8 mouse cellular contexts compared by ENCODE assay signal in genomic region chr11:60808286-60809070, GRCm38 (mm10). TPM values are rescaled to one million over a fixed set of nuclear protein-coding genes. Genes with fewer than 3 reads are reported as not detected.
DNase-seq lines count a peak whose midpoint lies in the region; ATAC-seq and TF ChIP-seq lines count a peak whose summit lies in the region.

No protein-coding gene starts in this region.

- no peaks in the 10 kb centered on the region for H3K9me3 ChIP-seq in hindbrain, postnatal 0 days (ENCODE audit: low read length)
- no peaks in the 10 kb centered on the region for H3K9me3 ChIP-seq in hindbrain, embryonic 12.5 days (replicated peaks)
- H3K9me3 ChIP-seq in heart, postnatal 0 days (replicated peaks; ENCODE audit: control insufficient read depth, low read length), result no peaks in the 10 kb centered on the region

- no peaks in the 10 kb centered on the region for H3K36me3 ChIP-seq in hindbrain, postnatal 0 days (ENCODE audit: insufficient read depth, low read length)
- no peaks in the 10 kb centered on the region for H3K36me3 ChIP-seq in hindbrain, embryonic 12.5 days
- peaks cover 9% of the 10 kb centered on the region for H3K36me3 ChIP-seq in heart, postnatal 0 days (replicated peaks; ENCODE audit: control insufficient read depth, insufficient read depth, low read length)

- no peak for ATAC-seq in hindbrain, postnatal 0 days
- no peak for ATAC-seq in hindbrain, embryonic 12.5 days (ENCODE audit: low FRiP score)
- ATAC-seq in heart, postnatal 0 days (ENCODE audit: insufficient read depth, low read depth), result no peak
- no peak for ATAC-seq in monocyte, adult 5-6 weeks (replicated peaks; ENCODE audit: insufficient number of reproducible peaks, low FRiP score, low TSS enrichment, poor library complexity, severe bottlenecking)

- no peak overlapping the region for H3K9ac ChIP-seq in hindbrain, postnatal 0 days (replicated peaks; ENCODE audit: low read length)
- no peak overlapping the region for H3K9ac ChIP-seq in hindbrain, embryonic 12.5 days
- no peak overlapping the region for H3K9ac ChIP-seq in heart, postnatal 0 days (replicated peaks; ENCODE audit: low read depth, low read length)

- no peak overlapping the region for H3K4me3 ChIP-seq in hindbrain, postnatal 0 days (ENCODE audit: low read length)
- no peak overlapping the region for H3K4me3 ChIP-seq in hindbrain, embryonic 12.5 days
- no peak overlapping the region for H3K4me3 ChIP-seq in heart, postnatal 0 days (ENCODE audit: low read depth, low read length)
- H3K4me3 ChIP-seq in olfactory bulb, adult 2 months (ENCODE audit: insufficient read depth, low read depth, low read length), result no peak overlapping the region

- WGBS in hindbrain, postnatal 0 days, result 65% methylated on average over 4 of the region's 4 CpGs
- 73% methylated on average over 4 of the region's 4 CpGs for WGBS in hindbrain, embryonic 12.5 days
- WGBS in heart, postnatal 0 days, result 54% methylated on average over 4 of the region's 4 CpGs
- WGBS in olfactory bulb, adult 2 months, result 60% methylated on average over 4 of the region's 4 CpGs

- no peaks in the 10 kb centered on the region for H3K27me3 ChIP-seq in hindbrain, postnatal 0 days (ENCODE audit: insufficient read depth, low read length)
- no peaks in the 10 kb centered on the region for H3K27me3 ChIP-seq in hindbrain, embryonic 12.5 days
- no peaks in the 10 kb centered on the region for H3K27me3 ChIP-seq in heart, postnatal 0 days (ENCODE audit: control insufficient read depth, insufficient read depth, low read length)

- no peak overlapping the region for H3K4me2 ChIP-seq in hindbrain, postnatal 0 days (ENCODE audit: low read depth, low read length)
- H3K4me2 ChIP-seq in hindbrain, embryonic 12.5 days (replicated peaks), result no peak overlapping the region
- H3K4me2 ChIP-seq in heart, postnatal 0 days (ENCODE audit: low read depth, low read length), result no peak overlapping the region

- no peak overlapping the region for H3K27ac ChIP-seq in hindbrain, postnatal 0 days
- H3K27ac ChIP-seq in hindbrain, embryonic 12.5 days, result no peak overlapping the region
- peak overlapping the region; percentile 52 for H3K27ac ChIP-seq in heart, postnatal 0 days (ENCODE audit: low read depth)
- H3K27ac ChIP-seq in olfactory bulb, adult 2 months (ENCODE audit: insufficient read depth, low read depth, low read length), result peak overlapping the region; percentile 47

- TF ChIP-seq EP300 in heart, postnatal 0 days (IDR thresholded peaks at IDR 0.05; ENCODE audit: low read depth), result no peak

- no peak for TF ChIP-seq POLR2A in olfactory bulb, adult 2 months (IDR thresholded peaks at IDR 0.05; ENCODE audit: insufficient read depth, low read depth, low read length)

- no peak for TF ChIP-seq CTCF in hindbrain, postnatal 0 days (IDR thresholded peaks at IDR 0.05; ENCODE audit: low read depth)
- no peak for TF ChIP-seq CTCF in heart, postnatal 0 days (IDR thresholded peaks at IDR 0.05; ENCODE audit: low read depth)
- no peak for TF ChIP-seq CTCF in olfactory bulb, adult 2 months (IDR thresholded peaks at IDR 0.05; ENCODE audit: insufficient read depth, low read depth, low read length)

- H3K4me1 ChIP-seq in hindbrain, postnatal 0 days (ENCODE audit: insufficient read depth, low read length), result peaks cover 6% of the 10 kb centered on the region; the same call in 1 of the 2 replicates
- peaks cover 20% of the 10 kb centered on the region for H3K4me1 ChIP-seq in hindbrain, embryonic 12.5 days
- H3K4me1 ChIP-seq in heart, postnatal 0 days (ENCODE audit: control insufficient read depth, insufficient read depth), result peaks cover 19% of the 10 kb centered on the region; the same call in 1 of the 2 replicates
- H3K4me1 ChIP-seq in olfactory bulb, adult 2 months (ENCODE audit: control insufficient read depth, insufficient read depth, low read length), result peaks cover 11% of the 10 kb centered on the region

- peak; percentile 42 for DNase-seq in hindbrain, postnatal 0 days (ENCODE audit: low spot score)
- peak; percentile 89 for DNase-seq in adipocyte (ENCODE audit: low spot score)
- peak; percentile 54 for DNase-seq in heart, postnatal 0 days (ENCODE audit: low spot score)
- peak; percentile 9 to 36 for DNase-seq in layer of hippocampus, postnatal 14 days (ENCODE audit: low spot score in 2 of 2)
- DNase-seq in cerebellum, adult 8-10 months, result no peak

RNA-seq across cellular contexts. Expression of gene Shmt1, which starts 3.0 kb away (rescaled TPM):
- total RNA-seq in hindbrain, postnatal 0 days (2014; rRNA removed), result 11.9 and 14.4 TPM in 2 replicates
- 7.8 and 10.9 TPM in 2 replicates for polyA plus RNA-seq in hindbrain, postnatal 0 days (2015; fragmentation: Nextera tagmentation; extraction: Ambion mirVana)
- polyA plus RNA-seq in hindbrain, embryonic 12.5 days (2016; fragmentation: Nextera tagmentation; extraction: Ambion mirVana), result 23.2 and 28.1 TPM in 2 replicates
- total RNA-seq in heart, postnatal 0 days (2014; rRNA removed; ENCODE audit: low replicate concordance), result 34.6 and 77.7 TPM in 2 replicates
- polyA plus RNA-seq in heart, postnatal 0 days (2015; fragmentation: Nextera tagmentation; extraction: Ambion mirVana), result 25.2 and 26.7 TPM in 2 replicates
- total RNA-seq in layer of hippocampus, postnatal 14 days (2021), result 1 to 10 TPM; 4.9 to 6.8 TPM
- not detected in 2 replicates for polyA plus RNA-seq in olfactory bulb, adult 2 months (2012; ENCODE audit: insufficient read depth, insufficient read length, low replicate concordance, missing spikeins)
- 0.58 to 7.1 TPM (median 3.8 TPM) in 3 replicates for total RNA-seq in monocyte, adult 5-6 weeks (2017)

RNA-seq across cellular contexts. Expression of gene Dhrs7b, which starts 22.0 kb away (rescaled TPM):
- total RNA-seq in hindbrain, postnatal 0 days (2014; rRNA removed), result 29.8 and 30.7 TPM in 2 replicates
- 38.2 and 38.5 TPM in 2 replicates for polyA plus RNA-seq in hindbrain, postnatal 0 days (2015; fragmentation: Nextera tagmentation; extraction: Ambion mirVana)
- polyA plus RNA-seq in hindbrain, embryonic 12.5 days (2016; fragmentation: Nextera tagmentation; extraction: Ambion mirVana), result 25.6 and 30.4 TPM in 2 replicates
- total RNA-seq in heart, postnatal 0 days (2014; rRNA removed; ENCODE audit: low replicate concordance), result 20.7 and 28.4 TPM in 2 replicates
- polyA plus RNA-seq in heart, postnatal 0 days (2015; fragmentation: Nextera tagmentation; extraction: Ambion mirVana), result 22.9 and 27.8 TPM in 2 replicates
- total RNA-seq in layer of hippocampus, postnatal 14 days (2021), result 10 to 100 TPM; 27.3 to 31.4 TPM
- polyA plus RNA-seq in olfactory bulb, adult 2 months (2012; ENCODE audit: insufficient read depth, insufficient read length, low replicate concordance, missing spikeins), result not detected in 2 replicates
- total RNA-seq in monocyte, adult 5-6 weeks (2017), result 13.4 to 21.7 TPM (median 18.0 TPM) in 3 replicates

RNA-seq across cellular contexts. Expression of gene Smcr8, which starts 31.2 kb away (rescaled TPM):
- 14.6 and 15.2 TPM in 2 replicates for total RNA-seq in hindbrain, postnatal 0 days (2014; rRNA removed)
- polyA plus RNA-seq in hindbrain, postnatal 0 days (2015; fragmentation: Nextera tagmentation; extraction: Ambion mirVana), result 3.1 TPM in 2 replicates
- polyA plus RNA-seq in hindbrain, embryonic 12.5 days (2016; fragmentation: Nextera tagmentation; extraction: Ambion mirVana), result 9.8 and 9.9 TPM in 2 replicates
- 7.6 and 8.2 TPM in 2 replicates for total RNA-seq in heart, postnatal 0 days (2014; rRNA removed; ENCODE audit: low replicate concordance)
- polyA plus RNA-seq in heart, postnatal 0 days (2015; fragmentation: Nextera tagmentation; extraction: Ambion mirVana), result 2.0 and 2.1 TPM in 2 replicates
- 10 to 100 TPM; 25.0 to 26.6 TPM for total RNA-seq in layer of hippocampus, postnatal 14 days (2021)
- polyA plus RNA-seq in olfactory bulb, adult 2 months (2012; ENCODE audit: insufficient read depth, insufficient read length, low replicate concordance, missing spikeins), result not detected in 2 replicates
- total RNA-seq in monocyte, adult 5-6 weeks (2017), result 13.8 to 29.7 TPM (median 16.2 TPM) in 3 replicates

RNA-seq across cellular contexts. Expression of gene Top3a, which starts 31.3 kb away (rescaled TPM):
- 10.5 and 11.0 TPM in 2 replicates for total RNA-seq in hindbrain, postnatal 0 days (2014; rRNA removed)
- polyA plus RNA-seq in hindbrain, postnatal 0 days (2015; fragmentation: Nextera tagmentation; extraction: Ambion mirVana), result 3.9 and 4.6 TPM in 2 replicates
- 16.7 and 17.3 TPM in 2 replicates for polyA plus RNA-seq in hindbrain, embryonic 12.5 days (2016; fragmentation: Nextera tagmentation; extraction: Ambion mirVana)
- total RNA-seq in heart, postnatal 0 days (2014; rRNA removed; ENCODE audit: low replicate concordance), result 7.3 and 8.8 TPM in 2 replicates
- 3.8 and 4.4 TPM in 2 replicates for polyA plus RNA-seq in heart, postnatal 0 days (2015; fragmentation: Nextera tagmentation; extraction: Ambion mirVana)
- total RNA-seq in layer of hippocampus, postnatal 14 days (2021), result 1 to 10 TPM; 4.2 to 5.8 TPM
- not detected in 2 replicates for polyA plus RNA-seq in olfactory bulb, adult 2 months (2012; ENCODE audit: insufficient read depth, insufficient read length, low replicate concordance, missing spikeins)
- total RNA-seq in monocyte, adult 5-6 weeks (2017), result 13.7 to 17.6 TPM (median 15.4 TPM) in 3 replicates

Comparison
In these comparisons a context has a peak if more than half of its experiments do, and no peak if none do; other contexts are left out.
1. H3K27ac ChIP-seq: peak in heart, postnatal 0 days (single experiment) and olfactory bulb, adult 2 months (single experiment); none in hindbrain, postnatal 0 days (single experiment) and hindbrain, embryonic 12.5 days (single experiment).